Mouse (Mus musculus): ENCODE measurements around the gene Olfr519. TPM values are rescaled to one million over a fixed set of nuclear protein-coding genes. Genes with fewer than 3 reads are reported as not detected.

The Olfr519 gene
- polyA plus RNA-seq, 1 experiment from 2014 or later, result not detected

- Histone ChIP-seq H3K27ac (no peak within 1 kb of the TSS), H3K9me3 (no peaks in the 10 kb centered on the region), H3K4me1 (no peaks in the 10 kb centered on the region), H3K4me2 (no peak within 1 kb of the TSS), H3K36me3 (replicated peaks) (no peaks in the 10 kb centered on the region), H3K4me3 (no peak within 1 kb of the TSS), H3K9ac (no peak within 1 kb of the TSS), H3K27me3 (replicated peaks) (no peaks in the 10 kb centered on the region)
- ATAC-seq (replicated peaks), result no peak
- 79% methylated on average over 4 of the region's 4 CpGs for WGBS
Measured at GRCm38 (mm10) chr7:108884906-108885305, 9.3 kb downstream of the Olfr519 start, which contains the start of gene Olfr518. Gene Olfr518, minus strand, starts transcription at chr7:108885006.

- no peak for ATAC-seq (replicated peaks)
Measured at GRCm38 (mm10) chr7:108872279-108872678, 21.9 kb downstream of the Olfr519 start, which contains the start of gene Olfr517. Gene Olfr517, minus strand, starts transcription at chr7:108872379.

GRCm38 (mm10) chr7:108850429-108850828, 43.8 kb downstream of the Olfr519 start, which contains the start of gene Olfr516:
Gene Olfr516, minus strand, starts transcription at chr7:108850529.
- Histone ChIP-seq H3K4me2 (no peak within 1 kb of the TSS), H3K36me3 (replicated peaks) (no peaks in the 10 kb centered on the region), H3K4me1 (no peaks in the 10 kb centered on the region), H3K4me3 (no peak within 1 kb of the TSS), H3K27me3 (replicated peaks) (no peaks in the 10 kb centered on the region), H3K27ac (no peak within 1 kb of the TSS), H3K9ac (no peak within 1 kb of the TSS), H3K9me3 (no peaks in the 10 kb centered on the region)
- 94% methylated on average over 2 of the region's 2 CpGs for WGBS
- no peak for ATAC-seq (replicated peaks)

More at GRCm38 (mm10) chr7:108872279-108872678, 21.9 kb downstream of the Olfr519 start, which contains the start of gene Olfr517:
- H3K4me1 ChIP-seq, result no peaks in the 10 kb centered on the region
- WGBS, result 64% methylated on average over 2 of the region's 2 CpGs
- no peak within 1 kb of the TSS for H3K4me3 ChIP-seq
- no peak within 1 kb of the TSS for H3K4me2 ChIP-seq
- H3K9me3 ChIP-seq, result no peaks in the 10 kb centered on the region
- H3K27ac ChIP-seq, result no peak within 1 kb of the TSS
- no peak within 1 kb of the TSS for H3K9ac ChIP-seq
- no peaks in the 10 kb centered on the region for H3K27me3 ChIP-seq (replicated peaks)
- no peaks in the 10 kb centered on the region for H3K36me3 ChIP-seq (replicated peaks)

Other genes starting within 250 kb of the Olfr519 start
- 0.09 TPM in 1 of 2 replicates, not detected in the other for gene Olfr509, start 242.5 kb downstream of the Olfr519 start, polyA plus RNA-seq (2015; fragmentation: Nextera tagmentation; extraction: Ambion mirVana)
- gene Olfr510, start 228.0 kb downstream of the Olfr519 start, polyA plus RNA-seq (2015; fragmentation: Nextera tagmentation; extraction: Ambion mirVana), result not detected in 2 replicates
- not detected in 2 replicates for gene Olfr512, start 181.1 kb downstream of the Olfr519 start, polyA plus RNA-seq (2015; fragmentation: Nextera tagmentation; extraction: Ambion mirVana)
- not detected in 2 replicates for gene Olfr513, start 143.4 kb downstream of the Olfr519 start, polyA plus RNA-seq (2015; fragmentation: Nextera tagmentation; extraction: Ambion mirVana)
- not detected in 2 replicates for gene Olfr514, start 68.4 kb downstream of the Olfr519 start, polyA plus RNA-seq (2015; fragmentation: Nextera tagmentation; extraction: Ambion mirVana)
- not detected in 2 replicates for gene Olfr516, start 43.9 kb downstream of the Olfr519 start, polyA plus RNA-seq (2015; fragmentation: Nextera tagmentation; extraction: Ambion mirVana)
- not detected in 2 replicates for gene Olfr517, start 22.0 kb downstream of the Olfr519 start, polyA plus RNA-seq (2015; fragmentation: Nextera tagmentation; extraction: Ambion mirVana)
- gene Olfr518, start 9.4 kb downstream of the Olfr519 start, polyA plus RNA-seq (2015; fragmentation: Nextera tagmentation; extraction: Ambion mirVana), result not detected in 2 replicates
- not detected in 2 replicates for gene Nlrp10, start 35.8 kb upstream of the Olfr519 start, polyA plus RNA-seq (2015; fragmentation: Nextera tagmentation; extraction: Ambion mirVana)
- gene Eif3f, start 40.0 kb upstream of the Olfr519 start, polyA plus RNA-seq (2015; fragmentation: Nextera tagmentation; extraction: Ambion mirVana), result 71.6 and 80.4 TPM in 2 replicates
- 57.0 and 63.1 TPM in 2 replicates for gene Tub, start 55.9 kb upstream of the Olfr519 start, polyA plus RNA-seq (2015; fragmentation: Nextera tagmentation; extraction: Ambion mirVana)
- 35.1 and 39.1 TPM in 2 replicates for gene Ric3, start 188.9 kb upstream of the Olfr519 start, polyA plus RNA-seq (2015; fragmentation: Nextera tagmentation; extraction: Ambion mirVana)